Mouse (Mus musculus): ENCODE data around the gene Tex10.
A peak's percentile ranks its signal among the peaks of the same experiment; 100 is the strongest.
"Not testable (repeated sequence)": the region's sequence is repeated elsewhere in the genome, so short reads cannot be mapped to it uniquely, and the experiment has no call there.

Tex10 gene

DNA sequence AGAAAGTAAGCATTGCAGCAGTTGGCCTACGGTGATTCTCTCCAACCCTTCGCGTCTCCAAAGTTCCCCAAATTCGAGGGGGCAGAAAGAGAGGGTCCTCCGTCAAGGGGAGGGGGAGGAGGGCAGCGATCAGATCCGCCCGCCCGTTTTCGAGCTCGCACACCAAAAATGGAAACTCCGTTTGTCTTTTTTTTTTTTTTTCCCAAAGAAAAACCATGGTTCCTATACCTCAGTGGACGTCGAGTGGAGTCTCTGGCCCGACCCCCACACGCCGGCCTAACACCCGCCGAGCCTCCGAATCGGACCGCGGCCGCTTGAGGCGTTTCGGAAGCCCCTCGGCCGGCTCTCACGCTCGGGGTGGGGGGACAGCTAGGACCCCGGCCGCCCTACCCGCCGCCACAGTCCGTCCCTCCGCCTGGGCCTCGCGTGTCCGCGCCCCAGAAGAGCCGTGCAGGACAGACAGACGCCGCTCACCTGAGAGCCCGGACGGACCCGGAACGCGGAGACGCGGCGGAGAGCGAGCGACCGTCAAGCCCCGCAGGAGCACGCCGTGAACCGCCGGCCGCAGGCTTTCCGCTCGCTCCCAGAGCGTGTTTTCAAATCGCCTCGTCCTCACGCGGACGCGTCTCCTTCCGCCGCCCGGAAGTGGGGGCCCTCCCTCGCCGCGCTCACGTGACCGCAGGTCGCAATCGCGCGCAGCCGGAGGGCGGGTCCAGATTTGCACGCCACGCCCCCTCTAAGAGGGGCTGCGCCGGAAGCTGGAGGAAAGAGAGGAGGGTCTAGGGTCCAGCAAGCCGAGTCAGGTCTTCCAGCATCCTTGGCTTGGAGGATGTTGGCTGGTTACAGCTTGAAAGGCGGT is at the start of gene Tex10:
Gene Tex10, minus strand, starts transcription at position 668 of the 859 bp plus-strand sequence.
- peak; percentile 92 for DNase-seq

DNA sequence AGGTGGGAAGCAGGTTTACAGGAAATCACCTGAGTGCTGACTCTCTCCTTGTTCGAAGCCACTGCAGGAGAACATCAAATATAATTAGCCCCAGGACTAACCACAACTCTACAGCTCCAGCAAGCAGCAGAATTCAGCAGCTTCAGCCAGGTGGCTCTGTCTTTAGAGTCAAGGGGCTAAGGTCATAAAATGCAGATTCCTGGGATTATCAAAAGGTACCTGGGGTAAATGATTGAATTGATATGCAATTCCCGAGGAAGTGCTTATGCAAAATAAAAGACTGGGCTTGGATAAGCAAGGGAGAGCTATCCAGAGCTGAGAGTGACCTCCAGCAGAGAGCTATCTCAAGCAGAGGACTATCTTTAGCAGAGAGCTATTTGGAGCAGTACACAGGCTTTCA is 37.6 kb upstream of the Tex10 start:
- DNase-seq, result no peak

DNA sequence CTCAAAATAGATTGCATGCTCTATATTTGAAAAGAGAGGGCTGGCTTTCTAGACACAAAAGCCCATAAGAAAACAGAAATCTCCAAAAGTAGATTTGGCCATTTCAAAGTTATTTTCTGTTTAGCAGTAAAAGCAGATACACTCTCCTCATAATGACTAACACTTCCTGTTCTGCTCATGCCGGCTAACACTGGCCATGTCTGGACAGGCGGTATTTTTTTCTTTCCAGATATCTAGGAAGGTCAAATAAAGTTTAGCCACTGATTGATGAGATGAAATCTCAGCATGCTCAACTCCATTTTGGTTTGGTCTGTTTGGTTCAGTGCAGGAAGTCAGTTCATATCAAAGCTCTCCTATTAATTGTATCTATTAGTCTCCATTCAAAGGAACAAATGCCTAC is 19.3 kb upstream of the Tex10 start:
- no peak for DNase-seq

DNA sequence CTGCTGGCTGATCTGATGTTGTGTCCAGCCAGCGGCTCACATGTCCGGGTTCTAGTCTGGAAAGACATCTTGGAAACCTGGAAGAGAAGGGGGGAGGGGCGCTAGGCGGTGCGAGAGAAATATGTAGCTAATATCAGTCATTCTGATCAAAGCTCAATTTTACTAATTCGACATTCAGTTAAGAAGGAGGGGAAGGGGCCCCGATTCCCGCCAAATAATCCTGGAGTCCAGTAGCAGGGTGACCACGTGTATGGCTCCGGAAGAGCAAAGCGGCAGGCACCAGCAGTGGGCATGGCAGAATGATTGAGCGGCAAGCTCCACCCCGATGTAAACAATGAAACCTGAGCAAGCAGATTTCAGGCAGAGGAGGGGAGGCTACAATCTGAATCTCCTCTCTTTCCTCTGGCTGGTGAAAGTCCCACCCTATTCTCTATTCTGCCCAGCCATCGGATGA is 18.1 kb upstream of the Tex10 start:
- DNase-seq, result no peak

DNA sequence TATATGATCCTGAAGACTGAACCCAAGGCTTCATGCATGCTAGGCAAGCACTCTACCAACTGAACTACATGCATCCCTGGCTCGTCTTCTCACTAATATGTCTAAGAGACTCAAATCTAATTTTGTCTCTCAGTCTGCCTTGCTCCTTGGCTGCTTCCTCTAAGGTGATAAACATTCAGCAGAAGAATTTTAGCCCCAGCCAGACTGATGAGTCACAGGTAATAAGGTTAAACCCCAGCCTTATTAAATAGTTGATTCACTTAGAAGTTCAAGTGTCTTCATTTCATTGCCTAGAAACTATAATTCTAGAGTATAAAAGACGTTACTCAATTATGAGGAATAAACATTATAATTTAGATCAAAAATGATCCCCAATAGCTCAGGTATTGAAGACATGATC is 15.7 kb upstream of the Tex10 start:
- DNase-seq, result no peak

DNA sequence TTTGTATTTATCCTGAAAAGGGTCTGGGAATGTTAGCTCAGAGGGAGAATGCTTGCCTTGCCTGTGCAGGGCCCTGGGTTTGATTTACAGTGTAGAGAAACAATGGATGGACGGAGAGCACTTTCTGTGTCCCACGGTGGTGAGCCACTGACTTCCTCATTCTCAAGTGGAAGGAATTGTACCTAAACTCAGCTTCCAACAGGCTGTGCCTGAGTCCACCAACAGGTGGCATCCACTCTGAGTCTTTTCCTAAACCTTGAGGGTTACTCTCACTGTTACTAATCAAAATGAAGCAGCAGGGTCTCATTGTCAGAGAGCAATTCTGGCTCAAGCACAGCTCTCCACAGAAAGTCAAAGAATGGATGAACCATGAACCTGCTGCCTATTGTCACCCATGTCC is 8.0 kb upstream of the Tex10 start:
- peak in 1 of 2 experiments; percentile 16 for DNase-seq

DNA sequence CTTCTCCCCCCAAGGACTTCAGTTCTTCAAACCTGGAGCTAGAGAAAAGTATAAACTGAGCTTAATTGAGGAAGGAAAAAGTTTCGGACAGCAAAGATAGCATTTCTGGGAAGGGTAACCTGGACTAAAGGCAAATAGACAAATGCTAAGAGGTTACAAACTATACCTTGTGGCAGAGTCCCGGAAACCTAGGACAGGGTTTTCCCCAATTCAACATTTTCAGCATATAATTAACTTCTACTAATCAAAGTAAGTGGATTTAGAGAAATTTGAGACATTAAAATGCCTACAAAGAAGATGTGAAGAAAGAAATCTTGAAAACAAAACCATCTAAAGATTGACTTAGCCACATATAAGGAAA is 372 bp upstream of the Tex10 start:
- DNase-seq, result no peak

DNA sequence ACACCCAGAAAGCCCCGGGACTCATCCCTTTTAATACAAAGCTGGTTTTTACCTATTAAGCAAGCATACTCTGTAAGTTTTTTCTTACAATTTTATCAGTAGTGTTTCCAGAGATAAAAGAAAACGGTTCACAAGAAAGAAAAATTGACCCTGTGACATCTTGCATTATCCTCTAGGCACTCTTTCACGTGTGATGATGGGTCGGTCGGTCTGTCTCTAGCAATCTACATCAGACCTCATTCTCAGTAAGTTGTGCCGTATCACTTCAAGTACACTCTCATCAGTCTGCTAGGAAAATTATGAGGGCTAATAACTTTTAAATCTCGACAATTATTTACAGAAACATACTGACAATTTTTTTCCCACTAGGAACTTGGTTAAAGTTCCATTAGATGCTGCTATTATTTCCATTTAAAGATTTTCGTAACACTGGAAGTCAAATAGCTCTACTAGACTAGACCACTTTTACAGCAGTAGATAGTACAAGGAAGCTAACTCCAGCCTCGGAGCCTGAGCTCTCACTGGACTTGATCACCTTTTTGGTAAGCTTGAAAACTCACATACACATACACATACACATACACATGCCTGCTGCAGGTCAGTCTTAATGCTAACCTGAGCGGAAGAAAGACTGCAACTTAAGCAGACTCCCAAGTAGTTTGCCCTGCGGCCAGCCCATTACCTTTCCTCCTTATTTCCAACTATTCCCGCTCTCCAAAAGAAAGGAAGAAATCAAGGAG is 1.0 kb downstream of the Tex10 start:
- DNase-seq, result peak in 1 of 2 experiments; percentile 25

DNA sequence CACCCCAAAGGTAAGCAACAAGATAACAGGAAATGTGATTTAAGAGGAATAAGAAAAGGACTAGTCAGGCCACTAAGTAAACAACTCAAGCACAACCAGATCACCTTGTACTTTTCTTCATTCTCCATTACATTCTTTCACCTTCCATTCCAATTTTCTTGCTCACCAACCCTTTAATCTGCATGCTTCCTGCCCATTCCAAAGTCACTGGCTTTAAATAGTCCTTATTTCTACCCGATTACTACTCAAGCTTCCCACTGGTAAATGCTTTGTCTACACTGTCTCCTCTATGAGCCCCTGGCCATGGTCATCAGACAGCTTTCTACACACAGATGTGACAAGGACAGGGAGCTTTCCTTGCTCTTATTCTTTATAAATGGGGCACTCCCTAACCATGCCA is 2.3 kb downstream of the Tex10 start:
- no peak for DNase-seq

DNA sequence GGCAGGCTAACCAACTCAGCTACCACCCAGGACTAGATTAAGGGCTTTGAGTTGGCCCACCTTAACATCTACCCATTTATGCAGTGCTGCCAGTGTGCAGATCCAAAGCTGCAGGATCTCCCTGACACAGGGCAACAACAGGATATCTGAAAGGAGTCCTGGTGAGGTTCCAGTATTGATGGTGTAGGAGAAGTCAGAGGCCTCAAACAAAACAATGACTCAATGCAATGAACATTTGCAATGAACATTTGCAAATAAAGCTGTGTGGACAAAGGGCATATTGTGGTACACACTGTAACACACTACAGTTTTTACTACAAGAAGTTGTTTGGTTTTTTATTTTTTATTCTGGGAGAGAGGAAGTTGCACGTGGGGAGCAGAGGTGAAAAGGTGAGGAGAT is 12.2 kb downstream of the Tex10 start:
- DNase-seq, result no peak

DNA sequence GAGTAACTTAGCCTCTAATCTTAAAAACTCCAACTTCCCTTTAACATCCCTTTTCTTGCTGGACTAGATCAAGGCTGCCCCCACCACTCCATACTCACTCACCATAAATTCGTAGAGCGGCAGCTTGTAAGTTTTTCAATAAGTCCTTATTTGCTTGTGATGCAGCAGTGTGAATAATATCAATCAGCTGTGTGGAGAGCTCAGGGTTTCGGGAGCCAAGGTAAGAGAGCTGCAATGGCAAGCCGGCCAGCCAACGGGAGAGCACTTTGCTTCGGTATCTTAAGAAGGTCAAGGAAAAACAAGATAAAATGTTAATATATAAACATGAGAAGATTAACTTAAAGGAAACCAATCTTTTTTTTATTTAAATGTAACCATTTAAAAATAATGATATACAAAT is 14.8 kb downstream of the Tex10 start:
- DNase-seq, result no peak

DNA sequence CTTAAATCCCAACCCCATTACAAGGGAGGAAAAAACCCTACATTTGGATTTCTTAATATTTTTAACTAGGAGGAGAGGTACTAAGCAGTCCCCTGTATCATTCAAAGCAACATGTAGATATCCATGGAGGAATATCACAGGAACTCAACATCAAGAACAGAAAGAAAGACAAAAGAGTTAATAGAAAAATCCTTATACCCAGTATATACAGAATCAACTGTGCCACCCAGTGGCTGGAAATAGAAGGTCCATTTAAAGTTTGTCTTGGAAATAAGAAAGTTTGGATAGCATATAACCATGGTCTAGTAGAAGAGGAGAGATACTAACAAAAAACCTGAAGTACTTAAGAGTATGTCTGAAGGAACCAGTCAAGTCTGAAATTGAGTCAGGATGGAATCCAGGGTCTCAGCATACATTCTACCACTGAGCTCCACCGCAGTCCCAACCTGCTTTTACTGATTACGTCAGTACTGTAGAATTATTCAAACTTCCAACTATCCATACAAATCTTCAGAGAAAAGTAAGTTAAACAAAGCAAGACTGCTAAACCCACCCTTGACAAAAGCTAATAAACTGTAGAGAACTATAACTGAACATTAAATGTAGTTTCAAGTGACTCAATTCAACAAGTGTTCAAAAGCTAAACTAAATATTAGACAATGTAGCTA is 19.0 kb downstream of the Tex10 start:
- no peak for DNase-seq

DNA sequence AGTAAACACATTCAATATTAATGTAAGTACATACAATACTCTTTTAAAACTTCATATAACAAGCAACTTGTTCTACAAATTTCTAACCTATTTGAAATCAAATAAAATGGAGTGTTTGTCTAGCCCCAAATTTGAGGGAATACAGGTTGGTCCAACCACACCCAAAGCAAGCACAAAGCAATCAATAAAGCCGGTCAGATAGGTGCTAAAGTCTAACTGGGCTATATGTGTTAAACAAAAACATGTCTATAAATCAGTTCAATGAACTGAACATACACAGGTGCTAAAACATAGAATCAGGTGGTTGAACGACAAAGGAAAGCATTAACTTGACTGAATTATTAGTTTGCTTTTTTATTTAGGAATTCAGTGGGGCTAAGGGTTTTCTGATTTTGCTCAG is 45.2 kb downstream of the Tex10 start:
- DNase-seq, result no peak

DNA sequence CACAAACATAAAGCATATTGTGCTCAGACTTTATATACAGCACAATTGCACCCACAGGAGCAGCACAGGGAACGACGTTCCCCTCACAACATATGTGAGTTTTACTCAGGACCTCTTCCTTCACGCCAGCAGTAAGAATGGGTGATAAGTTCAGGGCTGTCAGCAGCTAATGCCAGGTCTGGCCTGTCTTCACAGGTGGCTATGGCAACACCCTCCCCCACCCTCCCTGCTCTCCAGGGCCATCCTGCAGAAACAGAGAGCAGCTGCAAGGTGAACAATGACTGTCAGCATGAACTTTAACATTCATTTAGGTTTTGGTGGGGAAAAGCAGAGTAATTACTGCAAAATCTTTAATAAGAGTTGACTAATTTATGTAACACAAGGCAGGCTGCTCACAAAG is 45.8 kb downstream of the Tex10 start:
- no peak for DNase-seq

DNA sequence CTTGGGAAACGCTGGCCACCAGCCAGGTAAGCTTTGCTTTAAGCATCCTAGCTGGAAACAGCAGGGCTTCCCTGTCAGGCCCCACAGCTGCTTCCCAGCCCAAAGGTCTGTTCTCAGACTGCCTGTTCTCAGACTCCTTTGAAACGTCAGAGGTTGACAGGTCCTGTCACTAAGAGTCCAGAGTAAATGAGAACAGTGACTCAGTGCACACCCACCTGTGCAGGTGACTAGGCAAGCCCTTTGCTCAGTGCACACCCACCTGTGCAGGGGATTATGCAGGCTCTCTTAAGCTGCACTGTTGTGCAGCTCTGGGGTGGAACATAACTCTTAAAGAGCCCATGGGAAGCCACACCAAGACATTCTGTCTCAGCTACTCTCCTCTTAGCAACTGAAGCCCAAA is 49.5 kb downstream of the Tex10 start:
- DNase-seq, result no peak

DNA sequence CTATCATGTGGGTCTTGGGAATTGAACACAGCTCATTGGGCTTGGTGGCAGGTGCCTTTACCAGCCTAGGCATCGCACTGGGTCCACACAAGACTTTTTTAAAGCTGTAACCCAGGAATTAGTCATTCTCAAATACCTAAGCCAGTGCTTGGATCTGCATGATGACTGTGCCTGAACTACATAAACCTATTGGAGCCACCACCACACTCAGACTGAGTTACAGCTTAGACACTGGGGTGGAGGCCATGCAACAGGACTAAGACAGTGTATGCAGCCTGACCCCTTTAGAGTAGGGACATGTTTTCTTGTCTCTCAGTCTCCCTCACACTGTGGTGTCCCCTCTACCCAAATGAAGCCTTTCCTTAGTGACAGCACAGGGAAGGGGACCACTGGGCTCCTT is 50.6 kb downstream of the Tex10 start:
- DNase-seq, result no peak

DNA sequence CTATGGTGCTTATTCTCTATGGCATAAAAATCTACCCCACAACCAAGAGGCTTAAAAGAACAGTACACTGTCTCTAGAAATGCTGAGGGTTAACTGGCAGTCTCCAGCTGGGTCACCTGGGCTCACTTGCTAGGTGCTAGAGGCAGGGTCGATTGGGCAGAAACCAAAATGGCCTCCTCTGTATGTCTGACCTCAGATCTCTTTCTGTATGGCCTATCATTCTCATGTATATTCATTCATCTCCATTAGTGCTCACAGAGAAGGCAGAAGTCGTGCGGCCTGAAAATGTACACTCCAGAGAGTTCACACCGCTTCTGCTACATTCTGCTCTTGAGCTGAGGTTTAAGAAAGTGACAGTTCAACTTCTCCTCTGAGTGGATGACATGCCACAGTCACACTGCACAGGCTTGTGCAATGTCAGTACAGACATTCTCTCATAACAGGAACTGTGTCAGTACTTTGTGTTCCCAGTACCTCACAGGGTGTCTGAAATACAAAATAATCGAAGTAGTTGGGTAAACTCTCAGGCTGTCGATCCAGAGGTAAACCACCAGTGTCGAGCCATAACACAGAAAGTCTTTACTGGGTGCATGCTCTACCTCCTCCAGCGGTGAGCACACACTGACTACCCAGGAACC is 54.3 kb downstream of the Tex10 start:
- no peak for DNase-seq

DNA sequence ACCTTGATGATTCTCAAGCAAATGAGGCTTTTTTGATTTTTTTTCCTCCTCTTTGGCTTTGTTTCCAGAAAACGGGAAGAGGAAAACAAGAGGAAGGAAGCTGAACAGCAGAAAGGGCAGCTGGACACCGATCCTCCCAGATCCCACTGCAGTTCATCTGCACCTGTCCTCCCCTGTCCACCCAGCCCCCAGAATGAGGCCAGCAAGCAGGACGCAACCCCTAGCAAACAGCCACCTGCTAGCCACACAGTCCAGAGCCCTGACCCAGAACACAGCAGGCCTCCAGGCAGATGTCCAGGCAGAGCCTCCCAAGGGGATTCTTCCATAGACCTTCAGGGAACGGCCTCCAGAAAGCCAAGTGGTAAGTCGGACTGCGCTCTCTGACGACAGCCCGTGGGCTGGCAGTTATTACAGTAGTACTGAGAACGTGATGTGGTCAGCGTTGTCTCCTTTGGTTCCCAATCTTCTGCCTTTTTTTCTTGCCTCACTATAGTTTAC is 57.4 kb downstream of the Tex10 start:
- peak; percentile 13 to 33 for DNase-seq

DNA sequence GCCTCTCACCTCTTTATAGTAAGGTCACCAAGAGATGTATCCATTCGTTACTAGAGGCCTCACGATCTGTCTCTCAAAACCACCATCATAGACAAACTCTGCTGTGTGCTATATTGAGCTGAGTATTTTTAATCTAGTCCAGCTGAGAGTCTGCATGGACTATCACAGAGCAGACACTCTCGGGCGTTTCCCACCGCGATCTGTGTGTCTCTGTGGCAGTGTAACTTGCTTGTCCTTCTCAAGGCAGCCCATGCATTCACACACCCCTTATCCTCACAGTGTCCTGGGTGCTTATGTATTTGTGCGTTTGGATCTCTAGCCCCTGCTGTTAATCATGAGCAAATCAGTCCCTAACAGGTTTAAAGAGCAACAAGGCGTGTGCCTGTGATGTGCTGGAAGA is 59.8 kb downstream of the Tex10 start:
- no peak for DNase-seq

DNA sequence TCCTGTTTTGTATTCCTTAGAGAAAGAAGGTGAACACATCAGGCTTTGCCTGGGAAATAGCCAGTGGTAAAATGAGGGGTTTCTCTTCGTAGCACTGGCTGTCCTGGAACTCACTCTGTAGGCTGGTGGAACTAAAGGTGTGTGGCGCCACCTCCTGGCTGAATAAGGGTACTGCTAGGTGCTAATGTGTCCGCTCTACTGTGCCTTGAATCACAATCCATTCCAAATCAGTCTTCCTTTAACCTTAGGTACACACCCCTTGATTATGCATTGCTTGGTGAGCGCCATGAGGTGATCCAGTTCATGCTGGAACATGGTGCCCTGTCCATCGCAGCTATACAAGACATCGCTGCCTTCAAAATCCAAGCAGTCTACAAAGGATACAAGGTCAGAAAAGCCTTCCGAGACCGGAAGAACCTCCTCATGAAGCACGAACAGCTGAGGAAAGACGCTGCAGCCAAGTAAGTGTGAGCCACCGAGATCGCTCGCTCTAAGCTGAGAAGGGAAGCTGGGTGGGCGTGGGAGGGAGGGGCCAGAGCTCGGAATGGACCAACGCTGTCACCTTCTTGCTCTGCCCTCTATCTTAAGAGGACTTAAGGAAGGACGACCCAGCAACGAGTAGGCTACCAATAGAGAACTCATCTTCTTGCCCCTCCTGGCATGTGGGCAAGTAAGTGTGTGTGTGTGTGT is 65.8 kb downstream of the Tex10 start:
- peak; percentile 68 to 80 for DNase-seq

DNA sequence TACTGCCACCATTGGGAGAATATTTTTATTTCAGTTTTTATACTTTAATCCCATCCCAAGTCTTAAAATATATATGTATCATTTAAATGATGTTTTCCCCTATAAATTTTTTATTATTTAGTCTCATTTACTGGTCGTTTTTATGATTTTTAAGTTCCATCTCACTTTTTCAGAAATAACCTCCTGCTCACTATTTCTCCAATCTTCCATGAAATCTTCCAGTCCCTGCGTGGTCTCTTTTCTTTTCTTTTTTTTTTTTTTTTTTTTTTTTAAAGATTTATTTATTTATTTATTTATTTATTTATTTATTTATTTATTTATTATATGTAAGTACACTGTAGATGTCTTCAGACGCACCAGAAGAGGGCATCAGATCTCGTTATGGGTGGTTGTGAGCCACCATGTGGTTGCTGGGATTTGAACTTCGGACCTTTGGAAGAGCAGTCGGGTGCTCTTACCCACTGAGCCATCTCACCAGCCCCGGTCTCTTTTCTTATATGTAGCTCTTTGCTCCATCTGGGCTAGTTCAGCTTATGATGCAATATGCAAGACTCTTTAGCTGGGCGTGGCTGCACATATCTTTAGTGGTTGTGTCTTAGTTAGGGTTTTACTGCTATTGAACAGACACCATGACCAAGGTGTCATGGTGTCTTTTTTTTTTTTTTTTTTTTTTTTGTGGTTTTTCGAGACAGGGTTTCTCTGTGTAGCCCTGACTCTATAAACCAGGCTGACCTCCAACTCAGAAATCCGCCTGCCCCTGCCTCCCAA is 67.4 kb downstream of the Tex10 start:
- not testable (repeated sequence) for DNase-seq
